Mouse (Mus musculus): Measurements from ENCODE around the gene Klhdc1.

Klhdc1 gene

GRCm38 (mm10) chr12:69227776-69228466 is 13.1 kb upstream of the Klhdc1 start, which contains the start of gene Pole2:
Gene Pole2, minus strand, starts transcription at chr12:69228195.
- peak; percentile 59 to 64 for DNase-seq (ENCODE audit: low spot score in 2 of 2)

- no peak for DNase-seq (ENCODE audit: low spot score in 2 of 2)
Measured at GRCm38 (mm10) chr12:69229251-69229650, 11.7 kb upstream of the Klhdc1 start.

GRCm38 (mm10) chr12:69235782-69236181 is 5.2 kb upstream of the Klhdc1 start:
- no peak for DNase-seq (ENCODE audit: low spot score in 2 of 2)

GRCm38 (mm10) chr12:69238284-69238683 is 2.7 kb upstream of the Klhdc1 start:
- no peak for DNase-seq (ENCODE audit: low spot score in 2 of 2)

GRCm38 (mm10) chr12:69241405-69241770 is 412 bp downstream of the Klhdc1 start:
- no peak for DNase-seq (ENCODE audit: low spot score in 2 of 2)

- DNase-seq (ENCODE audit: low spot score in 2 of 2), result peak; percentile 56 to 59
Measured at GRCm38 (mm10) chr12:69241771-69242431, 925 bp downstream of the Klhdc1 start.

GRCm38 (mm10) chr12:69249766-69250165 is 8.8 kb downstream of the Klhdc1 start:
- no peak for DNase-seq (ENCODE audit: low spot score in 2 of 2)

- no peak for DNase-seq (ENCODE audit: low spot score in 2 of 2)
Measured at GRCm38 (mm10) chr12:69250756-69251155, 9.8 kb downstream of the Klhdc1 start.

- no peak for DNase-seq (ENCODE audit: low spot score in 2 of 2)
Measured at GRCm38 (mm10) chr12:69253806-69254205, 12.8 kb downstream of the Klhdc1 start.

GRCm38 (mm10) chr12:69257836-69258235 is 16.9 kb downstream of the Klhdc1 start:
- no peak for DNase-seq (ENCODE audit: low spot score in 2 of 2)

- DNase-seq (ENCODE audit: low spot score in 2 of 2), result no peak
Measured at GRCm38 (mm10) chr12:69262251-69262650, 21.3 kb downstream of the Klhdc1 start.

GRCm38 (mm10) chr12:69265031-69265430 is 24.1 kb downstream of the Klhdc1 start:
- no peak for DNase-seq (ENCODE audit: low spot score in 2 of 2)

GRCm38 (mm10) chr12:69267956-69268632 is 27.1 kb downstream of the Klhdc1 start:
- no peak for DNase-seq (ENCODE audit: low spot score in 2 of 2)

GRCm38 (mm10) chr12:69268956-69269355 is 28.0 kb downstream of the Klhdc1 start:
- DNase-seq (ENCODE audit: low spot score in 2 of 2), result no peak

- DNase-seq (ENCODE audit: low spot score in 2 of 2), result no peak
Measured at GRCm38 (mm10) chr12:69279931-69280469, 39.0 kb downstream of the Klhdc1 start.

- no peak for DNase-seq (ENCODE audit: low spot score in 2 of 2)
Measured at GRCm38 (mm10) chr12:69280915-69281314, 39.9 kb downstream of the Klhdc1 start.

GRCm38 (mm10) chr12:69283146-69283545 is 42.2 kb downstream of the Klhdc1 start:
- no peak for DNase-seq (ENCODE audit: low spot score in 2 of 2)

- no peak for DNase-seq (ENCODE audit: low spot score in 2 of 2)
Measured at GRCm38 (mm10) chr12:69287535-69287934, 46.6 kb downstream of the Klhdc1 start.

- no peak for DNase-seq (ENCODE audit: low spot score in 2 of 2)
Measured at GRCm38 (mm10) chr12:69288699-69289098, 47.7 kb downstream of the Klhdc1 start.

- DNase-seq (ENCODE audit: low spot score in 2 of 2), result no peak
Measured at GRCm38 (mm10) chr12:69292401-69292800, 51.4 kb downstream of the Klhdc1 start.

GRCm38 (mm10) chr12:69293815-69294214 is 52.8 kb downstream of the Klhdc1 start:
- no peak for DNase-seq (ENCODE audit: low spot score in 2 of 2)

- DNase-seq (ENCODE audit: low spot score in 2 of 2), result no peak
Measured at GRCm38 (mm10) chr12:69294936-69295335, 54.0 kb downstream of the Klhdc1 start.

Measured in right cerebral cortex, postnatal 36 days (tissue).